Mouse (Mus musculus): Measurements from ENCODE around the gene Zfp14.

- TF ChIP-seq POLR2A (IDR thresholded peaks at IDR 0.05; ENCODE audit: control insufficient read depth, low read depth, low read length), result no peak
- no peak for TF ChIP-seq CTCF (IDR thresholded peaks at IDR 0.05; ENCODE audit: control insufficient read depth, insufficient read depth, insufficient replicate concordance, low read depth, low read length)
These were observed 41.5 kb upstream of the Zfp14 start for GRCm38 (mm10) chr7:30092666-30093065.
